Mouse (Mus musculus): ENCODE results near the gene Srpk1. TPM values are rescaled to one million over a fixed set of nuclear protein-coding genes. Genes with fewer than 3 reads are reported as not detected.

Gene Srpk1
- 129 and 131 TPM in 2 replicates for total RNA-seq (2015)
- total RNA-seq (2017), result 134 and 140 TPM in 2 replicates

DNA sequence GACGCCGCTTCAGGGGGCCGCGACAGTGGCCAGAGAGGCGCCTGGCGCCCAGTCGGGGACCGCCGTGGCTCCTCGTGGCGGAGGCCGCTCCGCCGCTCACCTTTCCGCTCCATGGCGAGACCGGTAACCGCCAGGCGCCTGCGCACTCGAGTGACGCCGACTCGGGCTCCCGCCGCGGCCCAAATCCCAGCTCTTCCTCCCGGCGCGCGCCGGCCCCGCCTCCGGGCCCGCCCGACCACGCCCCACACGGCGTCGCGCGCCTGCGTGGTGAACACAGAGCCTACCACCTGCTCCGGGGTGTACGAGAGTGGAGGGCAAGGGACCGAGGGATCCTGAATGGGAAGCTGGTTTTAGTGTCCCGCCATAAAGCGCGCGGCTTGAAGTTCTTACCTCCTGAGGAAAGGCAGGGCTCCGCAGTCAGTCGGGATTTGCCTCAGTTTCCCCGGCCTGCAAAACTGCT is at the start of gene Srpk1:
Gene Srpk1 (minus strand): TSS at position 410 of the 460 bp plus-strand sequence.
- ATAC-seq (replicated peaks; ENCODE audit: poor library complexity), result peak; percentile 81

DNA sequence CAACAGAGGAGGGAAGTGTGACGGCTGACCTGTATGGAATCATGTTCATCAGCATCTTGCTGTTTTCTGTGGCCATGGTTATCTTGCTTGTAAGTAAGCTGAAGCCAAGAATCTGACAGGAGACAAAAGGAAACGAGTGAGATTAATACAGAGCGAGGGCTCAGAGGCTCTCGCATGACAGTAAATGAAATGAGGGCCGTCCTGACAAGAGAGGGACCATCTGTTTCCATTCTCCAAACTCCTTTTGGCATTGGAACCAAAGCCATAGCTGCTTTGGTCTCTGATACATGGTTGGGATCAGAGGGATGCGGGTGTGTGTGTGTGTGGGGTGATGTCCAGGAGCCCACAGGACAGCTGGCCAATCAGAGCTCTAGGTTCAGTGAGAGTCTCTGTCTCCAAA is 37.1 kb upstream of the Srpk1 start:
- no peak for ATAC-seq (replicated peaks; ENCODE audit: poor library complexity)

DNA sequence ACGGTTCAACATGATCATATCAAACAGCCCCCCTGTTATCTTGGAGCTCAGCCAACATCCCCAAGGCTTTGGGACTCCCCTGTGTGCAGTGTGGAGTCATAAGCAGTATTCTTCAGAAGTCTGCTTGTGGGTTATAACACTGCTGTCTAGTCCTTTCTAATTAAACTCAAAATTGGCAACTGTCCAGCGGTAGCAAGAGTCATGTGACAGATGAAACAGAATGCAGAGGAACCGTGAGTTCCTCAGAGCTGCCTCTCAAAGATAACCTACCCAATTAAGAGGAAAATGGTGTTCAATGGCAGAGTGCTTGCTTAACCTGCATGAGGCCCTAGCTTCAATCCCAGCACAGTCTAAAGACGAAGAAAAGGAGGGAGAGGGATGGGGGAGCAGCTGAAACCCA is 35.4 kb upstream of the Srpk1 start:
- peak; percentile 72 for ATAC-seq (replicated peaks; ENCODE audit: poor library complexity)

DNA sequence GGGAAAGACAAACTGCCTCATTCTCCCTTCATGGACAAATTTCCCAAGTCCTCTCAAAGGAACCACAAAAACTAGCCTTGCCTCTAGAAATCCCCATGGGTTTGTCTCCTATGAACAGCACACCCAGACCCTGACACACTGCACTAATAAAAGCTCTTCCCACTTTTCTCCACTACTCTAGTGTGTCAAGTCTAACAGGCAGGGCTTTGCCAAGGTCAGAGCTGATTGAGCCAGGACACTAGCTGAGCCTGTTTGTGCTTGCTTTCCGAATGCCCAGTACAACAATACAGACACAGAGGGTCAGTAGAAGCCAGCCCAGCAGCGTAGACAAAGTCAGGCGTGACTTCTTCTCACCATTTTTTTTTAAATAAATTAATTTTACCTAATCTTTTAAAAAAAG is 27.8 kb upstream of the Srpk1 start:
- ATAC-seq (replicated peaks; ENCODE audit: poor library complexity), result no peak

DNA sequence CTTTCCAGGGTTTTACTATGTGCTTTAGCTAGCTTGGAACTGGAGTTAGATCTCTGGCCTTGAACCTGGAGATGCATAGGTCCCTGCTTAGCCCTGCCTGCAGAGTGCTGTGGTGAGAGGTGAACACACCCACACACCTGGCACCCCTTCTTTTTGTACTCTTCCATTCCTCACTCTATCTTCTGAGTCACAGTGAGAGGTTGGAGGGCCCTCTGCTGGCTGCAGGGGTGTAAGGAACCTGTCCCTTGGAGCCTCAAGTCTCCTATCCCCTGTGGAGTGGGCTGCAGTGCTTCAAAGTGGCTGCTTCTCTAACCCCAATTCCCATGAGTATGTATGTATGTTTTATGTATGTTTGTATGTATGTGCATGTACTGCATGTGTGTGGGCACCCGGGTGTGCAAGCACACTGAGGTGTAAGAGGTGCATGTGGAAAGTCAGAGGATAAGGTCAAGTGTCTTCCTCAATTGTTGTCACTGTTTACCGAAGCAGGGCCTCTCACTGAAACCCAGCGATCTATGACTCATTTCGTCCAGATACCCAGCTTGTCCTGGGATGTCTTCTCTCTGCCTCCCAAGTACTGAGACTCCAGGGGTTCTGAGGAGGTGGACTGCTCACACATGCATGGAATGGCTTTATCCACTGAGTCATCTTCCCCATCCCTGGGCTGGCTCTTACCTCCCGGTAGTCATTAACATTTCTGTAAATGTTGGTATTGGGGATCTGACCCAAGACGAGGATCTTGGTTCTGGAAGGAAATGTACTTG is 26.3 kb upstream of the Srpk1 start:
- peak; percentile 83 for ATAC-seq (replicated peaks; ENCODE audit: poor library complexity)

DNA sequence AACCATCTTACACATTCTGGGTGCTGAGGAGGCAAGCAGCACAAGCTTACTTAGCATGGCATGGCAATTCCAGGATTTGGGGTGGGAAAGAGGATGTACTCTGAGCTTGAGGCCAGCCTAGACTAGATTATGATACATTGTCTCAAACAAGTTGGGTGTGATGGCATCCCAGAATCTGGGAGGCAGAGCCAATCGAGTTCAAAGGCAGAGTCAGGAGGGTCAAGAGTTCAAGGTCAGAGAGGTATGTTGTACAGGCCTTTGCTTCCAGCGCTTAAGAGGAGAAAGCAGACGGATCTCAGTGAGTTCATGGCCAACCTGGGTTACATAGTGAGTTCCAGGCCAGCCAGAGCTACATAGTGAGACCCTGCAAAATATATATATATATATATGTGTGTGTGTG is 23.7 kb upstream of the Srpk1 start:
- no peak for ATAC-seq (replicated peaks; ENCODE audit: poor library complexity)

DNA sequence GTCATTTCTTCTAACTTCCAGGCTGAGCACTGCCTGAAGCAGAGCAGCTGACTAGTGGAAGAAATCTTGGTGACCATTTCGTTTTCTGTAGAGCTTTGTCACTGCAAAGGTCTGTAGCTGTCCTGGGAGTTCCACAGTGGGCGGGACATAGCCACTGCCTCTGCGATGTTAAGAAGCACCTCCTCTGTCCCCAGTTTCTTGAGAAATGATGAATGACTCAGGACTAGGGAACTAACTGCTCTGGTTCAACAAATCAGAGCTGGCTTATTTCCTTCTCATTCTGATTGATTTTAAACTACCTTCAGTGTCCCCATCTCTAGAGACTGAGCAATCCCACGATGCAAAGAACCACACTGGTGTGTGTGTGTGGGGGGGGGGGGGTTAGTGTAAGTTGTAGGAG is 21.6 kb upstream of the Srpk1 start:
- ATAC-seq (replicated peaks; ENCODE audit: poor library complexity), result 0 out of 2 replicates have a peak, but pooled peaks have one; percentile 39

DNA sequence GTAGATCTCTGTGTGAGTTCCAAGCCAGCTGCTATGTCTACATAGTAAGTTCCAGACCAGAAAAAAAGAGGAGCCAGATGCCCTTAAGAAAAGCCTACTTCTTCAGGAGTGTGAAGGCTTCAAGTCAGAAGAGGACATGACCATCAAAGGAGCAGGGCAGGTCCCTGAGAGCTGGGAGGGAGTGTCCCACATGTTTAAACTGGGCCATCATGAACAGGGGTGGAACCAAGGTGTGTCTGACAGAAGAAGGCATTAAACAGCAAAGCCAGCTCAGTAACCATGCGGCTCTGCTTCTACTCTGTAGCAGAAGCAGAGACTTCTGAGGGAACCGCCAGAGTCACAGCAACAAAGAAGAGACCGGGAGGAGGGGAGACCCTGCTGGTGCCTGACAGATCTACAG is 21.2 kb upstream of the Srpk1 start:
- ATAC-seq (replicated peaks; ENCODE audit: poor library complexity), result no peak

DNA sequence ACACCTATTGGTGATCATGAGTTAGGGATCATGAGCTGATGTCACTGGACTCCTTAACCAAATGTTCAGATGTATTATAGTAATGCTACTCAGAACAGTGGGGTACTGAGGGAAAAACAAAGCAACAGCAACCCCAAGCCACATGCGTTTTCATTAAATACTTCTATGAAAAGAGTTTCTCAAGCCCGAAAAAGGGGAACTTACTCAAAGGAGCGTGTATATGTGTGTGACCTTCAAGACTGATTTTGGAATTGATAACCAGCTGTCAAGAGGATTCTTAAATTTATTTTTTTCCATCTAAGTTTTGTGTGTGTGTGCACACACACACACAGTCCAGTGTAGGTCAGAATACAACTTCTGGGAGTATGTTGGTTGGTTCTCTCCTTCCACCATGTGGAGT is 17.6 kb upstream of the Srpk1 start:
- no peak for ATAC-seq (replicated peaks; ENCODE audit: poor library complexity)

DNA sequence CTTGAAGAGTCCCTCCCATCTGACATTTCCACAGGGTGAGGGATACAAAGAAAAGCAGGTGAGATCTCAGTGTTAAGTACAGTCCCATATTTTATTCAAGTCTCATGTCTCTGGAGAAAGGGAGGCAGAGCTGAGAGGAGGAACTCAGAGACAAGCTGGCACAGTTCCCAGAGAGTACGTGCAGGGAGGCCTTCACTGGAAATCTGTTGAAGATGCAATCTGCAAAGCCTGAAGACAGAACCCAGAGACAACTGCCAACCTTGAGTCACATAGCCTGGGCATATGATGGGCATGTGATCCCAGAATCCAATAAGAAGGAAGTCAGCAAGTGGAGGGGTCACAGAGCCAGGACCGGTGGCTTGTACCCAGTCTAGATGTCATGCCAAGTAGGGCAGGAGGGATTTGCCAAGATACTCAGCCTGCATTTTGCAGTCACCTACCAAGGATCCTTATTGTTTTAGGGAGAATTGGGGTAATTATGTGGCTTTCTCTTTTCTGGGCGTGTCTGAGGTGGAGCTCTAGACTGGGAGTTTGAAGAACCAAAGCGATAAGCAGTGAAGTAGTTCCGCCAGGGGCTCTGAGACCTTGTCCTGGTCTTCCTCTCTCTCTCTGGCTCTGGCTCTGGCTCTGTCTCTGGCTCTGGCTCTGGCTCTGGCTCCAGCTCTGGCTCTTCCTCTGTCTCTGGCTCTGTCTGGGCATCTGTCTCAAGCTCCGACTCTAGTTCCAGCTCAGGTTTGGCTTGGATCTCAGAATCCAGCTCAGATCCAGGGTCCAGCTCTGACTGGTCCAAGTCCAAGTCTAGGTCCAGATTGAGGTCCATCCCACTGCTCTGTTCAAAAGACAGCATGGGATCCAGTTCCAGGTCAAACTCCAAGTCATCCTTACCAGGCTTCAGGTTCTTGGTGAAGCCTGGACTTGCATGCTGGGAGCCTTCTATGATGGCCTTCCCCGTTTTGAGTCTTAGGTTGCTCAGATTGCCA is 15.5 kb upstream of the Srpk1 start:
- peak; percentile 59 for ATAC-seq (replicated peaks; ENCODE audit: poor library complexity)

DNA sequence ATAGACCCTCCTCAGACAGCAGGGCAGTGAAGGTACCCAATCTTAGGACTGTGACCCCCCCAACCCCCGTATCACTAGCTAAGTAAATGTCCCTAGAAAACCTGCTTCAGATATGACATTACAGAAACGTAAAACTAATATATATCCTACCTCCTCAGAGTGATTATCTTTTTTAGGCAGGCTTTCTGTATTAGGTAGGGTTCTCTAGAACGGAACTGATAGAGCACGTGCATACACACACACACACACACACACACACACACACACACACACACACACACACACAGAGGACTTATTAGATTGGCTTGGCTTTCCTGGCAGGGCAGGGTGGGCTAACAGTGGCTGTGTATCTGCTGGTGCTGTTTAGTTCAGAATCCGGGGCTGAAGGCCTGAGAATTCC is 13.3 kb upstream of the Srpk1 start:
- peak; percentile 78 for ATAC-seq (replicated peaks; ENCODE audit: poor library complexity)

DNA sequence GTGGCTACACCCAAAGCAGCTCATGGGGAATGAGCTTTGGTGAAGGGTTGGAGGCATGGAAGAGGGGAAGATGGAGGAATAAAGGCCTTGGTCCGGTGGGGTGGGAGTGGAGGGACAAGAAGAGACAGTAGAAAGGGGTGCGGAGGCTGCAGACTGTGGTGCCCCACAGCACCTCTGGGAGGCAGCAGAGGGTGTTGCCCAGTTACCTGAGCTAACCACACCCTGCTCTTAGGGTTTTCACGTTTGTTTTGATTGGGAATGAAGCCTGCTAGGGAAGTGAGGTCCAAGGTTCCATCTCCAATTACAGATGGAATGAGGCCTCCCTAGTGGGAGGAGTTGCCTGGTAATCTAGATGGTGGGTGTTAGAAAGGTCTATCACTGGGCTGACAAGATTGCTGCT is 6.6 kb upstream of the Srpk1 start:
- ATAC-seq (replicated peaks; ENCODE audit: poor library complexity), result no peak

DNA sequence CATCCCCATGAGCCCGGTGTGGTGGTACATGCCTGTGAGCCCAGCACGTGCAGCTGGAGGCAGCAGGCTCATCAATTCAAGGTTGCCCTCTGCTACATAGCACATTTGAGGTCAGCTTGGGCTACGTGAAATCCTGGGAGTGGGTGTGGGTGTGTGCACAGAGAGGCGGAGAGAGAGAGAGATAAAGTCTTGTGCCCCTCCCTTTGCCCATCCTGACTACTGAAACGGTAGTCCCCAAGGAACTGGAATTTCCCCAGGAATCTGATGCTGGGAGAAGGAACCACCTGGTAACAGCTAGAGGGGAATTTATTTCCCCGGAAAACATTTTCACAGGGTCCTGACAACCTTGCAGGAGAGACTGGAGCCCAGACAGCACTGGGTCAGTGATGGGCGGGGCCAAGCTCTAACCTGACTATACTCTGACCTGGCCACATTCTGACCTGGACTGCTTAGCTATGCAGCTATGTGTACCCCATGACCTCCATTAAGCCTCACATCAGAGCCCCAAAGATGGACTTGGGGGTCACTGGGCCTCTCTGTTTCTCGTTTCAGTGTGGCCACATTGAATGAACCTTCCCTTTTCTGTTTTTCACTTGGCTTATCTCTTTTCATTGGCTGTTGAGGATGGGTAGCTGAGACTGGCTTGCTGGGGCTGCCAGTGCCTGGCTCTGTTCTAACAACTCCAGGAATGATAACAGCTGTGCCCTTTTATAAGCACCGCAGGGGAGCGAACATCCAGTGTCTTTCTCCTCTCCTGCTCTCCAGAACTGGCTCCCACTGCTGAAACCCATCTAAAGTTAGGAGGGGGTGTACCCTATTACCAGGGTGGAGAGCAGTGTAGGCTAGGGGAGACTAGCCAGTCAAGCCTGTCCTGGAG is 6.0 kb upstream of the Srpk1 start:
- ATAC-seq (replicated peaks; ENCODE audit: poor library complexity), result no peak

DNA sequence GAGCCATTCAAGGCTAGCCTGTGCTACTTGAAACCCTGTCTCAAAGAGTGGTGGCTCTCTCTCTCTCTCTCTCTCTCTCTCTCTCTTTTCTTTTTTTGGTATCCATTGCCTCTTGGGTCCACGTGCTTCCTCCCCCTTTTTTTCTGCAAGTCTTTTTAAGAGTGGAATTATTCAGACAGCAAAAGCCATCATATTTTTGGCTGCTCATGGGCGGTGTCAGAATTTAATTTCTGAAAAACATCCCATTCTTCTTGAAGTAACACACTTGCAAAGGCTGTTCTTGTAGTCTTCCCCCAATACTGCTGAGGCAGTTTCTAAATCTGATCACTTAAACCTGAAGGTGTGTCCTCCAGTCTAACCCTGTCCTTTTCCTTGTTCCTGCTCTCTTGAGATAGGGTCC is 4.4 kb upstream of the Srpk1 start:
- ATAC-seq (replicated peaks; ENCODE audit: poor library complexity), result no peak

DNA sequence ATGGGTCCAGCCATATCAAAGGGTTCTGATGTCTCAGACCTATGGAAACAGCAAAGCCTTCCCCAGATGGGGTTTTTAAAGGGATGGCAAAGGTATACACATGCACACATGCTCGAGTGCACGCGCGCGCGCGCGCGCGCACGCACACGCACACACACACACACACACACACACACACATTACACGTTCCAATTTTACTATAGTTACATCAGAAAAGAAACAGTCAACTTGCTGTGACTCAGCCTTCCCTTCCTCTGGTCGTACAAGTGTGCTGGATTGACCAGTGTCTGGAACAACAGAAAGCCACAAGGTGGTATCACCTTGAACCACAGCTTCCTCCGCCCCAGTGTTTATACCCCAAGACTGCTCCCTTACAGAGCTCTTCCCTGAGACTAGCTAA is 2.8 kb upstream of the Srpk1 start:
- ATAC-seq (replicated peaks; ENCODE audit: poor library complexity), result peak; percentile 27

DNA sequence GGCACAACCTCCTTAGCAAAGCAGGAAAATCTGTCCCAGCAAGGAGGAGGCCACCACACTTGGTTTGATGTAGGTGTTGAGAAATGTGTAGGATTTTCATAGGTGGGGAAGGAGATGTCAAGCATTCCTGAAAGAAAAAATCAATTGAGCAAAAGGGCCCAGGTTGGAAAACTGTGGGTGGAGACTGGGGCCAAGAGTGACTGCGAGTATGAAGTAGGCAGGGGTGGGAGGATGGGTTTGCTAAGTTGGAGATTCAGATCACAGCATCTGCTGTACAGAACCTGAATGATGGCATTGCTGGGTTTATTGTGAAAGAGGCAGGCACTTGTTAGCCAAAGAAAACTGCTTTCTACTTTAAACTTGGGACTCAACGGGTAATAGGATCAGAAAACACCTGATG is 2.3 kb upstream of the Srpk1 start:
- no peak for ATAC-seq (replicated peaks; ENCODE audit: poor library complexity)

DNA sequence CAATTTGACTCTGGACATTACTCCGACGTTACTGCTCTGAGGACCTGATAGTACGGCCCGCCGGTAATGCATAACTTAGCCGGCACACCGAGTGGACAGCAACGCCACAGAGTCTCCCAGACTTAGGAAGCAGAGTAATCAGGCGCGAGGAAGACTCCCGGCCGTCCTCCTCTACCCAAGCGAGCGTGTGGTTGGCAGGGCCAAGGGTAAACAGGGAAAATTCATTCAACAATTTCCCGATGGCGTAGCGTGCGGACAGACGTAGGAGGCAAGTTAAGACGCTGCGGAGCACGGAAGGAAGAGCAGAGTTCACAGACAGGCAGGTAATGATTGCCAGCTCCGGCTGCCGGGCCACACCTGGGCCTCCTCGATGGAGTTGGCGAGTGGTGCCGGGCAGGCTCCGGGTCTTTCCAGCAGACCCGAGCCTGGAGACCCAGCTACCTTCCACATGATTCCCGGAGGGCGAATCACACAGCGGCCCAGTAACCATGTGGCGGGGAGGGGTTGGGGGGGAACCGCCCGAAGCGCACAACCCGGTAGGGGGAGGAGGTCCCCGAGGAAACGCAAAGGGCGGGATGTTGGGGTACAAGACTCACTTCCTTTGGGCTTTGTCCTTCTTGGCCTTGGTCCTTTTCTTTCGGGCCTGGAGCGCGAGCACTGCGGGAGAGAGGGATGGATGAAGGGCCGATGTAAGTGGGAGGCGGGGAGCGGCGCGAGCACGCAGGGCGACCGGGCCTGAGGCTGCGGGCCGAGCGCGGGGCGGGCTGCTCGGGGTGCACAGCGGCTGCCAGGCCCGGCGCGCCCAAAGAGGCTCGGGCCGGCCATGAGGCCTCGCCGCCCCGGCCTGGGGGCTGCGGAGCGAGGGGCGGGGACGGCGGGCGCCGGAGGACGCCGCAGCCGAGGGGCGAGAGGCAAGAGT is 869 bp downstream of the Srpk1 start:
- ATAC-seq (replicated peaks; ENCODE audit: poor library complexity), result peak; percentile 36; the same call in 1 of the 2 replicates

DNA sequence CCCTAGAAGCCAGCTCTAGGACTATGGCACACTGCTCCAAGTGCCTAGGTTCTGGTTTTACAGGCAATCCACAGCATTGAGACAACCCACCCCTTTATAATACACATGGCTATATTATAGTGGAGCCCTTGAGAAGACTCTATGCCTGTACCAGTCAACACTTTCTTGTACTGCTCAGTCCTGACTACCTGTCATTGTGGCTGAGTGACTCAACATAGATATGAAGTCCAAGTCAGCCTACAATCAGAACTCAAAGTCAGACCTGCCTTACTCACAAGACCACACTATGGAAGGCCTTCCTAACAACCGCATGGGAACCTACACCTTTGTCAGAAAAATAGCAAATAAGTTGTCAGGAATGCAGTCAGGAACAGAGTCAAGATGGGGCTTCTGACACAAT is 3.7 kb downstream of the Srpk1 start:
- ATAC-seq (replicated peaks; ENCODE audit: poor library complexity), result no peak

DNA sequence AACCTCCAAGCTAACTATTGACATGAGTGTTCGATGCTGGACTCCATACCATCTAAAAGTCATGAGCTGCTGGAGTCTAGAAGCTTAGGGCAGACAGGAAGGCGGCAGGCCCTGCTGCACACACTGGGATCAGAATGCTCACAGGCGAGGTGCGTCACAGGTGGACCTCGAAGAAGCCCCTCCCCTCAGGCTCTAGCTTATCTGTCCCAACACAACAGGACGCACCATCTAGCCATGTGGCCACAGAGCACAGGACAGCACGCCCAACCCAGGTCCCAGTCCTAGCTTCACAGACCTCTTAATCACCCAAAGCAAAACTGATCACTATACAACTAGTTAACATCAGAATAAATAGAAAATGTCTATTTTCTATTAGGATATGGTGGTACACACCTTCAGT is 4.4 kb downstream of the Srpk1 start:
- peak; percentile 65 for ATAC-seq (replicated peaks; ENCODE audit: poor library complexity)

DNA sequence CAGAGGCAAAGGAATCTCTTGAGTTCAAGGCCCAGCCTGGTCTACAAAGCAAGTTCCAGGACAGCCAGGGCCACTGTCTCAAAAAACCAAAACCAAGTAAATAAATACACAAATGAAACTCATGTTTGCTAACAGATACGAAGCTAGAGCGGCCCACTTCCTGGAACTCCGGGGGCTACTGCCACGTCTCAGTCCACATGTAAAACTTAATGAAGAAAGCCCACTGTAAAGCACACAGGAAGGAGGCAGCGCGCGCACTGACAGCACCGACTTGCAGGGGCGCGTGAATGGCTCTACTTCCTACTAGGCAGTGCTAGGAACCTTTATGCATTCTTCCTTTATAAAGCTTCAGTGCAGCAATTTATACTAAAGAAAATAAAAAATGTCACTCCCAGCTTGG is 4.9 kb downstream of the Srpk1 start:
- no peak for ATAC-seq (replicated peaks; ENCODE audit: poor library complexity)
